Mouse (Mus musculus): ENCODE results near the gene Gtpbp2.

- TF ChIP-seq CTCF (IDR thresholded peaks at IDR 0.05; ENCODE audit: low read depth): no peak
- no peak for TF ChIP-seq EP300 (optimal IDR thresholded peaks at IDR 0.05)
Measured at GRCm38 (mm10) chr17:46123285-46123684, 37.5 kb upstream of the Gtpbp2 start.

All from stomach, postnatal 0 days (tissue).